Mouse (Mus musculus) G1E (cell line): ENCODE data around the gene Calm4. TPM values are rescaled to one million over a fixed set of nuclear protein-coding genes. Genes with fewer than 3 reads are reported as not detected.

Experiments used
- ATAC-seq: 2 replicates; pipeline ENCODE4 v1.8.0; 2016; ENCODE audit warnings: mild to moderate bottlenecking; ENCODE audit not compliant: insufficient number of reproducible peaks, poor library complexity, low FRiP score, severe bottlenecking; ENCODE audit errors: extremely low read depth
- DNase-seq: peaks from one replicate; pipeline ENCODE4 v3.0.0; 2012; ENCODE audit warnings: low spot score
- H3K27me3 ChIP-seq: 2 replicates; pipeline ENCODE4 v1.6.1; 2012; ENCODE audit warnings: mild to moderate bottlenecking, low read length, inconsistent platforms; ENCODE audit not compliant: insufficient read depth
- H3K36me3 ChIP-seq: replicated peaks from 2 replicates; pipeline ENCODE3; 2012; ENCODE audit warnings: mild to moderate bottlenecking, inconsistent platforms
- H3K4me1 ChIP-seq: 2 replicates; pipeline ENCODE4 v1.6.1; 2012; ENCODE audit warnings: low read depth, low read length, inconsistent platforms, mixed read lengths; ENCODE audit not compliant: insufficient read depth
- H3K4me3 ChIP-seq: 2 replicates; pipeline ENCODE4 v1.5.1; 2012; ENCODE audit warnings: low read depth, mild to moderate bottlenecking, inconsistent platforms, low read length, moderate library complexity, mixed read lengths
- H3K9me3 ChIP-seq: replicated peaks from 2 replicates; pipeline ENCODE4 v1.6.1; 2012; ENCODE audit warnings: inconsistent platforms
- CTCF ChIP-seq: IDR thresholded peaks from 2 replicates; pipeline ENCODE4 v1.5.1; 2012; ENCODE audit warnings: low read depth, low read length, inconsistent platforms, mixed read lengths
- GATA1 ChIP-seq: IDR thresholded peaks from 2 replicates; pipeline ENCODE4 v1.6.1; 2012; ENCODE audit warnings: borderline replicate concordance, low read length, inconsistent platforms, mixed read lengths
- GATA2 ChIP-seq: IDR thresholded peaks from 2 replicates; pipeline ENCODE4 v1.6.1; 2012; ENCODE audit warnings: low read depth, low read length, inconsistent platforms, borderline replicate concordance
- POLR2AphosphoS5 ChIP-seq: IDR thresholded peaks from 2 replicates; pipeline ENCODE4 v1.6.1; 2012; ENCODE audit warnings: low read depth, low read length, inconsistent platforms; ENCODE audit not compliant: insufficient replicate concordance
- TAL1 ChIP-seq: conservative IDR thresholded peaks from 2 replicates; pipeline ENCODE4 v1.6.1; 2012; ENCODE audit warnings: low read depth, low read length, inconsistent platforms, mixed read lengths
- polyA plus RNA-seq: library from polyadenylated mRNA; stranded (reverse); fragments of >175 nt; gene quantifications from 2 replicates; pipeline ENCODE4 v1.2.3, GENCODE M21; 2012
- total RNA-seq, 2 experiments: library from RNA; stranded (forward) in 1 of 2; stranded (reverse) in 1 of 2; fragments of 200-1000 nt in 1 of 2; fragments of >200 nt in 1 of 2; fragmentation: Nextera tagmentation in 1 of 2; gene quantifications; 2 replicates each; pipeline ENCODE4 v1.2.3; 2014 to 2017

Calm4 gene
- total and polyA plus RNA-seq, 3 experiments, result not detected

- ATAC-seq (no peak), DNase-seq (no peak)
- H3K4me3 ChIP-seq, result no peak overlapping the region
- no peaks in the 10 kb centered on the region for H3K4me1 ChIP-seq
- TF ChIP-seq POLR2AphosphoS5 (no peak), CTCF (no peak), GATA2 (no peak), TAL1 (no peak), GATA1 (no peak)
- no peaks in the 10 kb centered on the region for H3K9me3 ChIP-seq
- no peaks in the 10 kb centered on the region for H3K27me3 ChIP-seq
- peaks cover 16% of the 10 kb centered on the region for H3K36me3 ChIP-seq
These were observed 40.2 kb downstream of the Calm4 start for GRCm38 (mm10) chr13:3877679-3878220.

DNA sequence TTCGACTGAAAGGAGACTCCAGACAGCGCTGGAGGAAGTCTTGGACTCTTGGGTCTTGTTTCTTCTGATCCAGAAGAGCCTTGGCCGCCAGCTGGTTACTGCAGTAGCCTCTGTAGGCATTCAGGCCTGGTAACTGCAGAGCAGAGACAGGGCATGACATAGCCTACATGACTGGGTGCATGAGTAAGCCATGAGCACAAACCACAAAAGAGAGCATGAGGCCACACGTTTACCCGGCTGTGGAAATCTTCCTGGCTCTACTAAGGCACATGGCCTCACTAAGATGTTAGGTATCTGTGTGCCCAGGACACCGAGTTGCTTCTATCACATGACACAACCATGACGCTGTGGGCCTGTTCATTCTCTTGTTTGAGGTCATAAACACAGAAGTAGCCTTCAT, 49.1 kb downstream of the Calm4 start:
- Histone ChIP-seq H3K27me3 (no peaks in the 10 kb centered on the region), H3K9me3 (no peaks in the 10 kb centered on the region), H3K4me1 (peaks cover 9% of the 10 kb centered on the region), H3K4me3 (no peak overlapping the region), H3K36me3 (peaks cover 76% of the 10 kb centered on the region)
- DNase-seq (no peak), ATAC-seq (no peak)
- TF ChIP-seq GATA1, result no peak
- no peak for TF ChIP-seq GATA2
- TF ChIP-seq CTCF, result no peak
- no peak for TF ChIP-seq POLR2AphosphoS5
- no peak for TF ChIP-seq TAL1

Other genes with a start within 250 kb of the Calm4 start
- gene Fam208b, start 226.6 kb upstream of the Calm4 start, total RNA-seq (2014; fragmentation: Nextera tagmentation), result 126 and 150 TPM in 2 replicates
- 57.0 and 58.2 TPM in 2 replicates for gene Fam208b, start 226.6 kb upstream of the Calm4 start, total RNA-seq (2017)
- 7.3 and 7.6 TPM in 2 replicates for gene Fam208b, start 226.6 kb upstream of the Calm4 start, polyA plus RNA-seq
- not detected in 2 replicates for gene Asb13, start 203.7 kb upstream of the Calm4 start, total RNA-seq (2014; fragmentation: Nextera tagmentation)
- 0.06 and 0.11 TPM in 2 replicates for gene Asb13, start 203.7 kb upstream of the Calm4 start, total RNA-seq (2017)
- not detected in 2 replicates for gene Asb13, start 203.7 kb upstream of the Calm4 start, polyA plus RNA-seq
- gene Calml3, start 33.4 kb upstream of the Calm4 start, total RNA-seq (2014; fragmentation: Nextera tagmentation), result not detected in 2 replicates
- 0.27 TPM in 1 of 2 replicates, not detected in the other for gene Calml3, start 33.4 kb upstream of the Calm4 start, total RNA-seq (2017)
- gene Calml3, start 33.4 kb upstream of the Calm4 start, polyA plus RNA-seq, result not detected in 2 replicates
- gene Calm5, start 16.4 kb downstream of the Calm4 start, total RNA-seq (2014; fragmentation: Nextera tagmentation), result not detected in 2 replicates
- gene Calm5, start 16.4 kb downstream of the Calm4 start, total RNA-seq (2017), result not detected in 2 replicates
- not detected in 2 replicates for gene Calm5, start 16.4 kb downstream of the Calm4 start, polyA plus RNA-seq
- 43.6 and 47.6 TPM in 2 replicates for gene Net1, start 80.5 kb downstream of the Calm4 start, total RNA-seq (2014; fragmentation: Nextera tagmentation)
- 60.5 and 103 TPM in 2 replicates for gene Net1, start 80.5 kb downstream of the Calm4 start, total RNA-seq (2017)
- gene Net1, start 80.5 kb downstream of the Calm4 start, polyA plus RNA-seq, result 45.6 and 48.8 TPM in 2 replicates
- gene Tubal3, start 80.5 kb downstream of the Calm4 start, total RNA-seq (2014; fragmentation: Nextera tagmentation), result not detected in 2 replicates
- 0.16 TPM in 1 of 2 replicates, not detected in the other for gene Tubal3, start 80.5 kb downstream of the Calm4 start, total RNA-seq (2017)
- gene Tubal3, start 80.5 kb downstream of the Calm4 start, polyA plus RNA-seq, result not detected in 2 replicates
- not detected in 2 replicates for gene Ucn3, start 107.6 kb downstream of the Calm4 start, total RNA-seq (2014; fragmentation: Nextera tagmentation)
- 0.11 and 0.23 TPM in 2 replicates for gene Ucn3, start 107.6 kb downstream of the Calm4 start, total RNA-seq (2017)
- not detected in 2 replicates for gene Ucn3, start 107.6 kb downstream of the Calm4 start, polyA plus RNA-seq
- gene Akr1c14, start 211.3 kb downstream of the Calm4 start, total RNA-seq (2014; fragmentation: Nextera tagmentation), result not detected in 2 replicates
- gene Akr1c14, start 211.3 kb downstream of the Calm4 start, total RNA-seq (2017), result not detected in 2 replicates
- not detected in 2 replicates for gene Akr1c14, start 211.3 kb downstream of the Calm4 start, polyA plus RNA-seq